Mouse (Mus musculus) kidney, adult 2 months (tissue): ENCODE measurements at regions not wholly inside any gene's neighbourhood (a gene's known extent, or its start where the extent isn't known, plus 50 kb on each side); places are given as distances from the start of the nearest gene placed in this dataset.

Experiments used
- CTCF ChIP-seq: fragments of 200-500 bp; conservative IDR thresholded peaks from 2 replicates; pipeline ENCODE4 v1.5.1; 2011; ENCODE audit warnings: low read depth, mild to moderate bottlenecking, control low read depth, low read length, moderate library complexity, mixed read lengths; ENCODE audit not compliant: insufficient read depth, insufficient read length
- POLR2A ChIP-seq: fragments of 200-500 bp; IDR thresholded peaks from one replicate; pipeline ENCODE4 v1.6.1; 2011; ENCODE audit warnings: low read depth, low read length, control low read depth

DNA sequence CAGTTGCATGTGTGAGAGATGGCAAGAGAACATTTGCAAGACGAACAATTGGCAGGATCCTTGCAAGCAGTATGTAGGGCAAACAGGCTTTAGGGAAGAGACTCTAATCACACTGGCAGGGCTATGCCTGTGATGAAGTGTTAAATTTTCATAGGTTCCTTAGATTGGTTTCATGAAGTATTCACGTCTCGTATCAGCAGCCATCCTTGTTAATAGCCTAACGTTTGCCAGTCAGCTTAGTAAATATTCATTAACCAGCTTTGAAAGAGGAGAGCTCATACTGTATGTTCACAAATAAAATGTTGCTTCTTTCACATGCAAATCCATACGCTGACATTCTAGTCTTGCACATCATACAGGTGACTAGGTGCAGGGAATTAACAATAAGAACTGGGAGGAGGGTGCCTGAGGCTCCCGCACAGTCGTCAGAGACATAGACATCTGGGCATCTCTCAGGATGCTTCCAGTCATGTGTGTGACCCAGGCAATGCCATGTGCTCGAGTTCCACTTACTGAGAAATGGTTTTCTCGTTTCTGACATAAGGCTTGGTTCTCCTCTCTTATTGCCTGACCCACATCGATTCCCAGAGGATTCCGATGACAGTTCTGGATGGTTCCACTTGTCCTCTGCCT is 257.7 kb downstream of the Map2k6 start:
- TF ChIP-seq CTCF = no peak
- TF ChIP-seq POLR2A = no peak
